Mouse (Mus musculus) frontal cortex, postnatal 36 days (tissue): ENCODE results near the gene Zbtb11.

Source experiments
- DNase-seq, 2 experiments: peaks; one replicate each; pipeline ENCODE4 v3.0.0; 2022; ENCODE audit warnings: low spot score in 2 of 2

Gene Zbtb11

DNA sequence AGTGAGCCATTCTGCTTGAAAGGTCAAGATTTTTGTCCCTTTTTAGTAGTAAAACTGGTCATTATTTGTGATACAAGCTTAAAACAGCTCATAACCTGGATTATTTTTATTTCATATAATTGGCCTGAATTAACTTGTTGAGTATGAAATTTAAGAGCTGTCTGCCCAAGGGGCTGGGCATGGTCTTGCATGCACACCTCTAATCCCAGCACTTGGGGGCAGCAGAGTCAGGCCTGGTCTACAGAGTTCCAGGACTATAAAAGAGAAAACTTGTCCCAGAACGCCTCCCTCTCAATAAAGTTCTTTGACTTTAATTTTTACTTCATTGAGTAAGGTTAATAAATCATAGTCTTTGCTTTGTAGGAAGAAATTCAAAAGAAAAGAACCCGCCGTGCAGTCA lies 4.5 kb upstream of the Zbtb11 start:
- no peak for DNase-seq

DNA sequence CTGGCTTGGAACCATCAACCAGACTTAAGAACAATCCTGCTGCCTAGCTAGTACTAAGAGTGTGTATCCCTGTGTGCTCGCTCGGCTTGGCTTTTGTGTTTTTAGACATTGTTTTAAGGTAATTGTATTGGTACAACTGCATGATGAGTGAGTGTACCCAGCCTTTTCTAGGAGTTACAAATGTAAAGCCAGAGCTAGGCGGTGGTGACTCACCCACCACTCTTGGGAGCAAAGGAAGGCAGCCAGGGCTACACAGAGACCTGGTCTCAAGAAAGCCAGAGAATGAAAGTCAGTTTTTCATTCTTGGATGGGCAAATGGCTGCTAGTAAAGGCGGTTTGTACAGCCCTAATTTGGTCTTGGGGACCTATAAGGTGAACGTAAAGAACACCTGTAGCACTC lies 3.3 kb upstream of the Zbtb11 start:
- DNase-seq = no peak

DNA sequence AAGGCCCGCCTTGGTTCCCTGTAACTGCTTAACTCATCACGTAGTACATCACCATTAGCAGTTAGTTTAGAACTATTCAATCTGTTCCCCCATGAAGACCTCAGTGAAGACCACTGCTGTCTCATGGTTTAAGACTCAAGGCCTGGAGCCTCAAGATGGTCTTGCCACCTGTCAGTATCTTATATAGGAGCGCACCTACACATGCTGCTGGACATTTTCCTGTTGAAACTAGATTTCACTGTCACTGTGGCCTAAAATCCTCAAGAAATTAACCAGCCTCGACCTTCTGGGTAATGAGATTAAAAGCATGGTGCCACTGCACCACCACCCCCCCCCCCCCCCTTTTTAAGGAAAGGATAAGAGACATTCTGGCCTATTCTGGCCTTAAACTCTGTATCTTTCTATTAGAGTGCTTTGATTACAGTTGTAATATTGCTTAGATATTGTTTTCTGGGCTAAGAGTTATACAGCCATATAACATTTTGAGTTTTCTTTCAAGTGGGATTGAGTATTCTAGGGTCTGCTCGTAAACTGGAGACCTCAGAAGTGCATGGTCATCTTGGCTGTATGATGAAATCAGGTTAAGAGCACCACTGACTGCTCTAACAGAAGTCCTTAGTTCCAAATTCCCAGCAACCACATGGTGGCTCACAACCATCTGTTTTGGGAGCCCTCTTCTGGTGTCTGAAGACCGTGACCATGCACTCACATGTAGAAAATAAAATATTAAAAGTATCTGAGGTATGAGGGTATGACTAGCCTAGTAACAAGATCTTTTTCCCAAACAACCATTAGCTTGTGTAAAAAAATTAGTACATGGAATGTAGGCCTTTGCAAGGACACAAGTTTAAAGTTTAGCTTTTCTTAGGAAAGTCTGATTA lies 1.7 kb upstream of the Zbtb11 start:
- DNase-seq = no peak

DNA sequence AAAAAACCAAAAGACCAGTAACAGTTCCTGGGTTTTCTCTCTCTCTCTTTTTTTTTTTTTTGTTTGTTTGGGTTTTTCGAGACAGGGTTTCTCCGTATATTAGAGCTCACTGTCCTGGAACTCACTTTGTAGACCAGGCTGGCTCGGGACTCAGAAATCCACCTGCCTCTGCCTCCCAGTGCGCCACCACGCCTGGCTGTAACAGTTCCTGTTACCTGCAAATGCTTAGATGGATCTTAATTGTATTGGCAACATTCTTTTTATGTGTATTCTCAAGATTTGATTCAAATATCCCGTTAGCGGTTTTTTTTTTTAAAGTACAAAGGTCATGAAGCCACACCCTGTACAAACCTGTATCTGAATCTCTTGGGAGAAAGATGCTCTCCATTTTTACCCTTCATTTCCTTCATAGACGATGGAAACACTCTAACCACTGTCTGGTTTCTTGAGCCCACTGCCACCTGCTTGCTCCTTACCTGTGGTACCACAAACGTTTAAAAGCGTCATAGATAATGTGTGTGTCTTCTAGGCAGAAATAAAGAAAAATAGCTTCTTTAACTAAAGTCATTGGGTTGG lies 969 bp upstream of the Zbtb11 start:
- DNase-seq = no peak

DNA sequence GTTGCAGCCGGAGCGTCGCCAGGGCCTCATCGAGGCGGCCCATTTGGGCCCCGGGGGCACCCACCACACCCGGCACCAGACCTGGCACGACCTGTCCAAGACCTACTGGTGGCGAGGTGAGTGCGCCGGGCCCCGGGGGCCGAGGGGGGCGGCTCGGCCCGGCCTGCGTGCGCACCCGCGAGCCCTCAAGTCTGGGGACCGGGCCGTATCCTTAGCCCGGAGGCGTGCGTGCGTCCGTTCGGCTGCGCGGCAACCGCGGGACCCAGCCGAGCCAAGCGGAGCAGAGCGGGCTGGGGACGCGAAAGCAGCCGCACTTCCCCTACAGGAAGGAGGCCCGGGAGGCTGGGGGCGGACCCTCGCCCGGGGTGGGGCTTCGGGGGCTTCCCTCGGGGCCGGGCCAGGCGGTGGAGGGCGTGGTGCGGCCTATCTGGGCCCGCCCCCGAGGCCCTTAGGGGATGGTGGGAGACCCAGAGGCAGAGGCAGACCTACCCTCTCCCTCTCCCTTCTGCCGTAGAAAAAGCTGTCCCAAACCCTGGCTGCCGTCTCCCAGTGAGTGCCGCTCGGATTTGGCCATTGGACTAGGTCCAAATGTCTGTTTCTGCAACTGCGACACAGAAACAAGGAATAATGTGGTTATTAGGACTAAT lies 696 bp downstream of the Zbtb11 start:
- peak; percentile 71 to 79 for DNase-seq

DNA sequence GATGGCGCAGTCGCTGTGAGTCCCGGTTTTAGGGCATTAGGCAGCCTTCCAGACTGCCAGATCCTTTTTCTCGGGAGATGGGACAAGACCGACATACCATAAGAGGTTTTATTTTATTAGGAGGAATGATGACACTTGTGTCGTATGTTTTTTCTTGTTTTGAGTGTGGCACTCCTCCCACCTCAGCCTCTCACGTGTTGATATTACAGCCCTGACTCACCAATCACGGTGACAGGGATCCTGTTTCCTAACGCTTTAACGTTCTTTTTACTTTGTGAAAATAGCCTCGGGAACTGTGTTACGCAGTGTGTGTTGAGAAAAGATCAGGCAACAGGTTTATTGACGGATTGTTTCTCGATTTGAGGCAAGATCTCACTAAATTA lies 1.2 kb downstream of the Zbtb11 start:
- DNase-seq = peak in 1 of 2 experiments; percentile 24

DNA sequence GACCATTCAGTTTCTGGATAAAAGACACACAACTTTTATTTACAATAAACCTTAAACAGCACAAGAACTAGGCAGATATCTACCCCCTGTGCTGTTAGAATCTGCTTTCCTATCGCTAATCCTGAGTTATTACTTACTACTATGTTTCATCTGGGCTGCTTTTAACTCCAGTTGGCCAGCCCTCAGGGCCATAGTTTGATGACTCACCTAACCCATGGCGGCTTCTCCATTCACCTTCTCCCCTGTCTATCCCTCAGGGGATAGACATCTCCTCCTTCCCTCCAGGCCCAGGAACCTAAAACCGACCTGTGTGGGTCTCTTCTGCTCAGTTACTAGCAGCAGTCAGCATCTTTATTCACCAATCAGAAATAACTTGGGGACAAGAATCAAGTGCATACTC lies 12.3 kb downstream of the Zbtb11 start:
- DNase-seq = no peak

DNA sequence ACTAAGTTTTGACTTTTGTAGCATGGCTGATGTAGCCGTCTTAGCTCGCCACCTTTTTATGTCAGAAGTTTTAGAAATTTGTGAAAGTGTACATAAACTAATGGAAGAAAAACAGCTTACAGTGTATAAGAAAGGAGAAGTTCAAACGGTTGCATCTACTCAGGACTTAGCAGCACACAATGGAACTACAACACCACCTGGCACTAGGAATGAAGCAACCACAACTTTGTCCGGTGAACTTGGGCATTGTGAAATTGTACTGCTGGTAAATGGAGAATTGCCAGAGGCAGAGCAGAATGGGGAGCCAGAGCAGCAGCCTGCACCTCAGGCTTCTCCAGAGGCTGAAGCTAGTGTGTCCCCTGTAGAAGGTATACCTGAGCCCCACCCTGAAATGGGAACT lies 16.6 kb downstream of the Zbtb11 start:
- no peak for DNase-seq

DNA sequence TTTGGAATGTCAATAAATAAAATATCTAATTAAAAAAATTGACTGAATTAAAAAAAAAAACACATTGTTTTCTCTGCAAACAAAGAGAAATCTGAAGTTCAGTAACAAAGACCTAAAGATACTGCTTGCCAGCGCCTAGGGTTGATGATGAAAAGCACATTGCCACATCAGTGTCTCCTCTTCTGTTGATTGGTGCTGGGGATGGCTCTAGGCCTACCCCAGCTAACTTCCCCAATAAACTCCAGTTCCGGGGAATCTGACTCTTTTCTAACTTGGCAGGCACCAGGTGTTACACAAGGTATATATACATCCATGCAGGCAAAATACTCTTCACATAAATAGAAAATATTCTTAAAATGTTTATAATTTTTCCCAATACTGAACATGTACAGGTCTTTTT lies 20.6 kb downstream of the Zbtb11 start:
- DNase-seq = no peak

DNA sequence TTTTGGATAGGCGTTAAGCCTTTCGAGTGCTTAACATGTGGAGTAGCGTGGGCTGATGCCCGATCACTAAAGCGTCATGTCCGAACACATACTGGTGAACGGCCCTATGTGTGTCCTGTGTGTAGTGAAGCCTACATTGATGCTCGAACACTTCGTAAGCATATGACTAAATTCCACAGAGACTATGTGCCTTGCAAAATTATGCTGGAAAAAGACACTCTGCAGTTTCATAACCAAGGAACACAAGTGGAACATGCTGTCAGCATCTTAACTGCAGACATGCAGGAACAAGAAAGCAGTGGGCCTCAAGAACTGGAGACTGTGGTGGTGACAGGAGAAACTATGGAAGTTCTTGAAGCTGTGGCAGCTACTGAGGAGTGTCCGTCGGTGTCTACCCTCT lies 33.1 kb downstream of the Zbtb11 start:
- DNase-seq = peak; percentile 17 to 31

DNA sequence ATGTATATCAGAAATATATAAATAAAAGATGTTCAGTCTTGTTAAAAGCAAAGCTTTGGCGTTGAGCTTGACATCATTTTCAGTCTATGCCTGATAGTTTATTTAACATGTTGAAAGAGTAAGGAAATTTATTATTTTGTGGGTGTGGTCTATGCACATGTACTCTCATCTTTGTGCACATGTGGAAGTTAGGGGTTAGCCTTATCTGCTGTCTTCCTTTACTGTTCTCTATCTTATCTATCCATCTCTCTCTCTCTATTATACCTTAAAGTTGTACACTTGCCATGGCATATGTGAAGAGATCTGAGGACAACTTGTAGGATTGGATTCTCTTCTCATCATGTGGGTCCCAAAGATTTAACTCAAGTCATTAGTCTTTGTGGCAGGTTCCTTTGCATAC lies 35.2 kb downstream of the Zbtb11 start:
- DNase-seq = no peak

DNA sequence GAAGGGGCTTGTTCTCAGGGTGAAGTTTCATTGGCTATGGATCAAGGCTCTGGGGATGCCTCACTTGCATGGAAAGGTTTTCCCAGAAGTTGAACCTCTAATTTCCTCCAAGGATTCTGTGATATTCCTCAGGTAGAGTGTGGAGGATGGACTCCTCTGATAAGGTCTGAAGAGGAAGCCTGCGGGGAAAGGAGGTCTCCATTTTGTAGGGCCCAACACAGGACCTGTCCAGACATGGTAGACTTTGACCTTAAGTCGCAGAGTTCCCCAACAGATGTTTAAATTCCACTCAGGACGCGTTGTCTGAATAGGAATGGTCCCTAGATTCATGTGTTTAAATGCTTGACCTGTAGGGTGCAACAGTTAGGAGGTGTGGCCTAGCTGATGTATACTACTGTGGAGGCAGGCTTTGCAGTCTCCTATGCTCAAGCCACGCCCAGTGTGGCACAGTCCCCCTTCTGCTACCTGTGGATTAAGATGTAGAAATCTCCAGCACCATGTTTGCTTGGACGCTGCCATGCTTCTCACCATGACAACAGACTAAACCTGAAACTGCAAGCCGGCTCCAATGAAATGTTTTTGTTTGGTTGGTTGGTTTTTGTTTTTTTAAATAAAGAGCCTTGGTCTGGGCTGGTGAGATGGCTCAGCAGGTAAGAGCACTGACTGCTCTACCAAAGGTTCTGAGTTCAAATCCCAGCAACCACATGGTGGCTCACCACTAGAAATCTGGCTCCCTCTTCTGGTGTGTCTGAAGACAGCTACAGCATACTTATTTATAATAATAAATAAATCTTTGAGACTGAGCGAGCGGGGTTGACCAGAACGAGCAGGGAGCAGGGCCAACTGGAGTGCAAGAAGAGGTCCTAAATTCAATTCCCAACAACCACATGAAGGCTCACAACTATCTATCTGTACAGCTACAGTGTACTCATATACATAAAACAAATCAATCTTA lies 39.4 kb downstream of the Zbtb11 start:
- no peak for DNase-seq

DNA sequence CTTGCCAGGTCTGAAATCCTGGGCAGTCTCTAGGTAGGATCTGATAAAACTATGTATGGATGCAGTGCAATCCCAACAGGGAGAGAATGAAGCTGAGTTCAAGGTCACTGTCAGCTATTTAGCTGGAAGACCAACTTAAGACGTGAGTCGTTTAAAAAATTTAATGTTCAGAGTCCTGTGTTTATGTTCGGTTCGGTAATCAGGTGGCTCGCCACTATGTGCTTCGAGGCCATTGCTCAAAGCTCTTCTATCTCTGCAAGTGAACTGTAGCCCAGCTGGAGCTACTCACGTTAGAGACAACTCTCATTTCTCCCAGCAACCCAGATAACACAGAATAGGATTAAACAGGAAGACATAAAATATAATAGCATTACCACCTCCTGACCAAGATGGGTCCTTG lies 40.4 kb downstream of the Zbtb11 start:
- no peak for DNase-seq

DNA sequence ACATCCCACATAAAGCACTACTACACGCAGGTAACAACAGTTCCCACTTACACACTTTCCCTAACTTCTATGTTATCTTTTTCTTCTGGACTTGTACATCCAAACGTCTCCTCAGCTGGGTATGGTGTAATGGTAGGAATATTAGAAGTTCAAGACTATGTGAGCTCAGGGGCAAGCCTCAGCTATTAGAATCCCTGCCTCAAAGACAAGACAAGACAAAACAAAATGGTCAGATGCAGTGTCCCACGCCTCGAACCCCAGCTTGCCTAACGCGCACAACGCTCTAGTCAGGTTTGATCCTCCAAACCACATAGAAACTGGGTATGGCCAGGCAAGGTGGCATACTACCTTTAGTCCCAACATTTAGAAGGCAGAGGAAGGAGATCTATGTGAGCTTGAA lies 46.0 kb downstream of the Zbtb11 start:
- no peak for DNase-seq

DNA sequence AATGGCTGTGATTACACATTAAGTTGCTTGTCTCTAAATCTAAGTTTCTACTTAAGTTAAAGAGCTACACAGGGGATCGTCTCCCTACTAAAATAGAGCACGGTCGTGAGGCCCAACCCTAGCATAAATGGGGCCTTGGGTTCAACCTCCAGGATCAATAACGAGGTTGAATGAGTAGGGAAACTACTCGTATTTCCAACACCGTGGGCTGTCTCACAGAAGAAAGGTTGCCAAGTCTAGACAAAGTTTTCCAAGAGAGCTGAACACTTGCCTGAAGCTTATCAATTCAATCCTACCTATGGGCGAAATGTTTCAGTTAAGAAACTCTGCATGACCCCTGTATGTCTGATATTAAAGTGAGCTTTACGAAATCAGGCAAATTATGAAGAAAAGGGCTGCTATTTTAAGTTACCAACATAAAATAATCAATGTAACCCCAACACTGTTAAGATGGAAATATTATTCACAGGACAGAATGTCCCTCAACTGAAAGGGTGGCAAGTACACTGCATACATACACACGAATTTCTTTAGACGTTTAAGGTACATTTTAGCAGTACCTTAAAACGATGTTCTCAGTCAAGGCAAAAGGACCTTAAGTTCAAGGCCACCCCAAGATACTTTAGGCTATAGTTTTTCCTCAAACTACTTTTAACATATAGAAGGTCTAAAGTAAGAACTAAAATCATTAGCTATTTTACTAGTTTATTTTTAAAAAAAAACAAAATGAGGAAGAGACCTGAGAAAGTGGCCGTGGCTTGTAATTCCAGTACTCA lies 54.4 kb downstream of the Zbtb11 start:
- DNase-seq = no peak

DNA sequence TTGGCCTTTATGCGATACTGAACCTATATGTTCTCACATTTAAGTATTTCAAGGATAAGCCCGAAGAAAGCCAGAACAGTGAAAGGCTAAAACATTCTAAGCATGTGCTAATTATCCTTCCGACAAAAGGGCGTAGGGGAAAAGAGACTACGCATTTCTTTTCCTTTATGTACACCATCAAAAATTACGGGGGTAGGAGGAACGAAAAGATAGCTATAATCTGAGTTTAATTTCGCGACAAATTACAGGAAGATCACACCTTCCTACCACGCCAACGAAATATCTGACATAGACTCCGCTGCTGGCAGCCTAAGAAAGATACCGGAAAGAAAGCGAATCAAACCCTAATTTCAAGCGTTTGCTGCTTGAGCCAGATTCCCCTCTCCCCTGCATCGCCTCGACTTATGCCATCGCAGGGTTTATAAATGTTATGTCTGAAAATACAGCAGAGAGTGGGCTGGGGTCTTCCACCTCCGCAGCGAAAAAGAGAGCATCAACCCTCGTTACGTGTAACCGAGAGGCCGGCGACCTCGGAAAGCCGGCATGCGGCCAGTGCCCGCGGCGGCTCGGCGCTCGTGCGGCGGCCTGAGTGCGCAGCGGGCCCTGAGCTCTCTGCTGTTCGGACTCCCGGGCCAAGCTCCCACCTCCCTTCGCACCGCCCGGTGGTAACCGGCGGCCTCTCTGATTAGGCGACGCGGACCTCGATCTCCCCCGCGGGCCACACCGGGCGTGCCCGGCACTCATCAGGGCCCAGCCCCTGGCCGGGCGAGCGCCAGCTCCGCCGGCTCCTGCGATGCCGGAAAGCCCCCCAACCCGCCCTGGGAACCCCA lies 55.3 kb downstream of the Zbtb11 start:
- DNase-seq = no peak

DNA sequence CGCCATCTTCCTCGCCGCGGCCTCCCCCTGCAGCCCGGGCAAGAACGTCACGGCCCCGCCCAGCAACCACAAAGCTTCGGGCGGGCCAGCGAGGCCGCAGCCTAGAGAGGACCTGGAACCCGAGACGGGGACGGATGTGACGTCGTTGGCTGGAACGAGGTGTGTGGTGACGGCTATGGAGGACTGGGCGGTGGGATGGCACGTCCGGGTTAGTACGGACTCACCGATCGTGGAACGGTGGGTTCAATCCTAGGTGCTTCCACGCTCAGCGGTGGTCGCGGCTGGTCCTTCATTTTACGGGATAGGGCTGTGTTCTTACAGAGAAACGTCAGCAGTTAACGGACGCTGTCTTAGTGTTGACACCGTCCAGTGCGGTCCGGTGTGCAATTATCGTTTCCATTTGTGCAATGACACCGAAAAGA lies 56.0 kb downstream of the Zbtb11 start, which contains the start of gene Pcnp:
Pcnp (minus strand) TSS at position 79 of the 422 bp plus-strand sequence.
- DNase-seq = peak; percentile 98

DNA sequence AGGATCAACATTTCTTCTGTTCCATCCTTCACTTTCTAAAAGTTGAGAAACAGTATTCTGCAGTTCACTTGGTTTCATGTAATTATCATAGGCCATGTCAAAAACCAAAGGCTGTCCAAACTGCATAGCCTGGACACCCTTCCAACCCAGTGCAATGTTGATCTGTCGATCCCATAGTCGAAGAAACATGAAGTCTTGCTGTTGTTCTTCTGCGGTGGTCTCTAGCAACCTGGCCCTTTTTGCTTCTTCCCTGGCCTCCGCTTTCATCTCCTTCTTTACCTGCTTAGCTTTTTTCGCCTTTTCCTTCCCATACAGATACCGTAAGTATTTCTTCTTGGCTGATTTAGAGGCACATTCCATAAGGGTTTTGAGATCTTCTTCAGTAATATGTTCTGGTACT lies 60.9 kb downstream of the Zbtb11 start:
- no peak for DNase-seq

DNA sequence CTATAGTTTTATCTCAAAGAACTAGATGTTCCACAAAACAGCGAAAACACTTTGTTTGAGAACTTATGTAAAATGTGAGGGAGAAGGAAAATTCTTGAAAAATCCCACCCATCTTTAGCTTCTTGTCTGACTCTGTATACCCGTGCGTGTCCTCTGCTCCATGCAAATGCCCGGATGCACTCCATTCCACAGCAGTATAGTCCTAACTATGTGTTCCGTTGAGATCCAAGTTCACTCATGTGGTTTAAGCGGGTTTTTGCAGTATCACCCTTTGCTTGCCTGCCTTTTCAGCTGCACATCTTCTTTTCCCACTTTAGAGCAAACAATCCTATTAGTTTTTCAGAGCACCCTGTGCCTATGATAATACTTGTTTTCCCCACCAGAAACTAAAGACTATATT lies 62.8 kb downstream of the Zbtb11 start:
- DNase-seq = no peak
